Mouse (Mus musculus) B cell, adult 67 days (primary cell): ENCODE data around the gene Ctu1. TPM values are rescaled to one million over a fixed set of nuclear protein-coding genes. Genes with fewer than 3 reads are reported as not detected.

Source experiments
- total RNA-seq, 2 experiments: library from RNA; stranded (reverse); gene quantifications; 4 replicates each; pipeline ENCODE4 v1.2.4; 2023

The Ctu1 gene
- total RNA-seq: 10 to 100 TPM in 1 of 2 experiments, 1 to 10 TPM in 1; 5.8 to 10.3 TPM

DNA sequence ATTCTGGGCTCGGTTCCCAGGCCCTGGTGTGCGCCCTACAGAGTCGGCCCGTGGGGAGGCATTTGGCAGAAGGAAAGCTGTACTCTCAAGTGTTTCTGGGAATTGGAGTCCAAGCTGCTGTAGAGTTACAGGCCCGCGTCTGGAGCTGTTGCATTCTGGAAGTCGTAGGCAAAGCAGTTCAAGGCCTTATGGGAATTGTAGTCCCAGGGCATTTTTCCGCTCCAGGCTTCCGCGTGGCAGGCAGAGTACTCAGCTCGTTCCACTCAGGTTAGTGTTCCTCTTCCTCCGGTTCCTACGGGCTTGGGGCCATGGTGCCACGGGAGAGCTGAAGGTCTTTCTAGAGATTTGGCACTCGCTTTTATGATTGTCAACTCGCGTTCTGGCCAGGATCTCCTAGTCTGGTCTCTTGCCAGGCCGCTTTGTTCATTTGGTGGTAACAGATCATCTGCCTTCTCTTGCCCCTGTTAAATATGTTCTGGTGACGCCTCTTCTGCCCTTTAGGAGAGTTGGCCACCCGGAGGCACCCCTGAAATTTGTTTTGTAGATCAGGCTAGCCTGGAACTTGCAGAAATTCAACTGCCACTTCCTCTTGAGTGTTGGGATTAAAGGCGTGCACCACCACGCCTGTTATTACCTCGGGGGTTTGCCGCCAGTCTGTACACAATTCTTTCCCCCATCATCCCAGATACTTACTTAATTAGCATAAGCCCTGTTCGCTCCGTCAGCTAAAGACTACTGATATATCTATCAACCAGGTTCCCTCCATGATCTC lies at the start of gene Ctu1:
Gene Ctu1, plus strand, starts transcription at position 208 of the 772 bp plus-strand sequence.

DNA sequence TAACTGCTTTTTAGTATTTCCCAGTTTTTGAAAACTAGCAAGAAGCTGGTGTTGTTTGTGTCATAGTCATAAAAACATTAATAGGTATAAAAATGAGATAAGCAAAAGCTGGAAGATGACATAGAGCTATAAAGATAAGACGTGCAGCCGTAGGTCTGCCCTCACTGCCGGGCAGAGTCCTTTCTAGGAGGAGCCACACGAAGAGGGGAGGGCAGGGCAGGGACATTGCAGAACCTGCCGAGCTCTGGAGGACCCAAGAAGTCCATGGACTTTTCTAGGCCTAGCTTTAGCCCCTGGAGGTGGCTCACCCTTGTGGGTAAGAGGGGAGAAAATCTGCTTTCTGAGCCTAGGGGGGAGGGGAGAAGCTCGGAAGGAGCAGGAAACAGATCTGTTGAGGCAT lies 37.3 kb upstream of the Ctu1 start, which contains the start of gene Ceacam18:
Gene Ceacam18, plus strand, starts transcription at position 208 of the 400 bp plus-strand sequence.

DNA sequence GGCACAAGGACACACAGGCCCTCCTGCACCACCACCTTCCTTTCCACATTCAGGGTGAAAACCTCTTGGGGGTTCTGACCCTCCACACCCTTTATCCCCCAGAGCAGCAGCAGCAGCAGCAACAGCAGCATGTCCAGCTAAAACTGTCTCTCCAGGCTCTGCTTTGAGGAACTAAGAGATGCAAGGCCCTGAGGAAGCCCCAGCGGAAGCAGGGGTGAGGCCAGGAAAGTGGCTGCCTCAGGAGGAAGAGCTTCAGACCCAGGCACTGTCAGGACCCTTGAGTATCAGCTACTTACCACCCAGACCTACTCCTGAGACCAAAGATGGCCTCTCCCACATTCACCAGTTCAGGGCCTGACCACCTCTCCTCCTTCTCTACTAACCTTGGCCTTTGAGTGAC lies 11.8 kb upstream of the Ctu1 start, which contains the start of gene Siglece:
Gene Siglece, minus strand, starts transcription at position 160 of the 400 bp plus-strand sequence.

DNA sequence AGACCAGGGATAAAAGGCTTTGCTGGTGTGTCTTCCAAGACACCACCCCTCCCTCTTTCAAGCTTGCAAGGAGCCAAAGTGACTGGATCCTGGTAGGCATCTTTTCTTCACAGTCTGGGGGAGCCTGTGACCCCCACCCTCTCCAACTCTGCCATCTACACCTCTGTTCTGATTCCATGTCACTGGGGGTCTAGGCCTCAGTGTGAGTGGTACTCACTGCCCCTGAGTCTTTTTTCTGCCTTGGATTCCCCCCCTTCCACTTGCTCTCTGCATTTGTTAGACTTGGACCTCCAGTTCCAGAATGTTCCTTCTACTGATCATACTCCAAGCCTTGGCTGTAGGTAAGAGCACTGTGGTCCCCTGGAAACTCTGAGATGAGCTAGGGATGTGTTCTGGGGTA lies 18.3 kb downstream of the Ctu1 start, which contains the start of gene Klk14:
Gene Klk14, plus strand, starts transcription at position 301 of the 400 bp plus-strand sequence.

DNA sequence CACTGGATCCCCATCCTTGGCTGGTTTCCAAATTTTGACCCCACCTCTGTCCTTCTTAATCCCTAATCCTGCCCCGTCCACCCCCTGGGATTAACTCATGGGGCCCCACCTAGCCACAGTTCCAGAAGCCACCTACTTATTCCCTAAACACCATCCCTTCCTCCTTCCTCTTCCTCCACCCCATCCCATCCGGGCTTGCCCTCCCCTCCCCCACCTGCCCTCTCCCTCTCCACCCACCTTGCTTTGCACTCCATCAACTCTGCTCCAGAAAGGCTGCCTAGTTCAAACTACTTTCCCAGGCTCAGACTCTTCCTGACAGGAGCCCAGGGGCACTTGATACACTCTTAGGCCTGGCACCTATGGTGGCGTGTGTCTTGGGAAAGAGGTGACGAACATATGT lies 40.5 kb downstream of the Ctu1 start, which contains the start of gene Klk13:
Gene Klk13, plus strand, starts transcription at position 301 of the 400 bp plus-strand sequence.

Other genes starting within 250 kb of the Ctu1 start
- not detected for gene Lim2, start 244.3 kb upstream of the Ctu1 start, total RNA-seq
- gene Nkg7, start 234.9 kb upstream of the Ctu1 start, total RNA-seq: 1 to 10 TPM; 1.5 to 2.1 TPM
- not detected for gene Cldnd2, start 231.2 kb upstream of the Ctu1 start, total RNA-seq
- 10 to 100 TPM; 40.2 to 43.3 TPM for gene Etfb, start 227.9 kb upstream of the Ctu1 start, total RNA-seq
- gene Gm45233, start 227.9 kb upstream of the Ctu1 start, total RNA-seq: not detected
- gene Vsig10l, start 208.9 kb upstream of the Ctu1 start, total RNA-seq: 1 to 10 TPM; 1.2 to 3.1 TPM
- not detected for gene Iglon5, start 181.9 kb upstream of the Ctu1 start, total RNA-seq
- gene 4931406B18Rik, start 166.1 kb upstream of the Ctu1 start, total RNA-seq: not detected
- gene Cd33, start 127.6 kb upstream of the Ctu1 start, total RNA-seq: 1 to 10 TPM; 1.0 to 2.3 TPM
- 1 to 10 TPM; 2.5 to 3.0 TPM for gene Zfp658, start 109.8 kb upstream of the Ctu1 start, total RNA-seq
- 1 to 10 TPM; 7.8 to 9.9 TPM for gene Zfp719, start 92.4 kb upstream of the Ctu1 start, total RNA-seq
- not detected for gene Zfp819, start 64.8 kb upstream of the Ctu1 start, total RNA-seq
- not detected for gene Ceacam18, start 37.3 kb upstream of the Ctu1 start, total RNA-seq
- 1 to 10 TPM in 1 of 2 experiments, under 1 TPM in 1; 0.30 to 1.7 TPM for gene Siglece, start 11.9 kb upstream of the Ctu1 start, total RNA-seq
- gene Klk14, start 18.4 kb downstream of the Ctu1 start, total RNA-seq: not detected
- not detected for gene Klk13, start 40.6 kb downstream of the Ctu1 start, total RNA-seq
- not detected for gene Klk12, start 96.9 kb downstream of the Ctu1 start, total RNA-seq
- not detected for gene Klk11, start 102.6 kb downstream of the Ctu1 start, total RNA-seq
- gene Klk10, start 109.0 kb downstream of the Ctu1 start, total RNA-seq: not detected
- not detected for gene Klk9, start 119.9 kb downstream of the Ctu1 start, total RNA-seq
- gene Klk8, start 125.6 kb downstream of the Ctu1 start, total RNA-seq: 1 to 10 TPM; 2.6 to 5.1 TPM
- under 1 TPM in 1 of 2 experiments, not detected in 1; 0.38 TPM for gene Klk7, start 139.3 kb downstream of the Ctu1 start, total RNA-seq
- gene Klk6, start 152.5 kb downstream of the Ctu1 start, total RNA-seq: not detected
- not detected for gene Klk5, start 170.0 kb downstream of the Ctu1 start, total RNA-seq
- gene Klk4, start 209.1 kb downstream of the Ctu1 start, total RNA-seq: not detected